20 mouse cellular contexts compared by ENCODE assay signal in the genomic region with DNA sequence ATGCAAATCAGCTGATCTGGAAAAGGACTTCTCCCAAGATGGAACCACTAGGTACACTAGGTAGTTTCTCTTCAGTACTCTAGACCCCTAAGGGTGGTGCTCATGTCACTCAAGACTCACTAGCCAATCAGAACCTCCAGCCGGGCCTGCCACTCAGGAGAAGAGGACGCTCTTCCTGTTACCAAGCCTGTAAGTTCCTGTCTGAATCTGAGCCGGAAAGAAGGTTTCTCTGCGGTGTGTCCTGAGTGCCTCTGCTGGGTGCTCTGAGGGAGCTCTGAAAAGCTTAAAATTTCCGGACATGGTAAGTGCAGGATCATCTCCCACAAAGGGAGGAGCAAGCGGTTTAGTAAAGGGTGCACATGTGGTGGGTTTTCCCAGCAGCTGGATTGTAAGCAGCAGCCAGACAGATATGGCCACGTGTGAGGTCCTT. TPM values are rescaled to one million over a fixed set of nuclear protein-coding genes. Genes with fewer than 3 reads are reported as not detected.
DNase-seq lines count a peak whose midpoint lies in the region; ATAC-seq lines count a peak whose summit lies in the region.
"Had no signal": no experiment of that assay in that cellular context is flagged by ENCODE, and none has a peak within 500 bp of the region (broad histone marks: within the 10 kb centered on the region; RNA-seq: fewer than 3 reads in every experiment).

A gene (plus strand): TSS at position 186 of the 430 bp plus-strand sequence.

- ATAC-seq in CD4-positive, CD25-positive, alpha-beta regulatory T cell, adult 4 months: peak; percentile 72

- peak; percentile 61 for DNase-seq in 416B (ENCODE audit: low read depth)
- peak; percentile 95 for DNase-seq in ES-CJ7 (ENCODE audit: low read depth, low spot score)
- DNase-seq in MN1 (ENCODE audit: low spot score): peak; percentile 81
- peak; percentile 92 for DNase-seq in ZHBTc4 (ENCODE audit: low read depth, low spot score)
- DNase-seq in induced T-regulatory cell, adult 2 months (ENCODE audit: low read depth): peak; percentile 6
- peak; percentile 39 for DNase-seq in testis, postnatal 14 days (ENCODE audit: low spot score)

RNA-seq across cellular contexts. Expression of the gene that starts here (rescaled TPM):
- polyA plus RNA-seq in CD4-positive, CD25-positive, alpha-beta regulatory T cell, adult 4 months (2017; shearing (Covaris generic)): 1 to 10 TPM; 1.1 to 1.8 TPM
- polyA plus RNA-seq: adrenal gland, adult 2 months; embryonic facial prominence, embryonic 13.5 days; forebrain, embryonic 12.5 days; forebrain, embryonic 16.5 days; frontal cortex, adult 2 months; heart, adult 2 months; heart, embryonic 11.5 days; heart, embryonic 15.5 days; hindbrain, embryonic 13.5 days; hindbrain, postnatal 0 days; intestine, embryonic 16.5 days; kidney, adult 2 months; kidney, embryonic 15.5 days had no signal

Comparison
In these comparisons a context has a peak if more than half of its experiments do, and no peak if none do; other contexts are left out.
1. Peak in every context shown above with its lines: DNase-seq and ATAC-seq.
2. DNase-seq: peak in every context shown above with its lines; median percentile 95 in ES-CJ7; 92 in ZHBTc4; 81 in MN1; 61 in 416B; 39 in testis, postnatal 14 days; 6 in induced T-regulatory cell, adult 2 months.